Mouse (Mus musculus) lung, adult 2 months (tissue): Measurements from ENCODE around the gene Atoh7. TPM values are rescaled to one million over a fixed set of nuclear protein-coding genes. Genes with fewer than 3 reads are reported as not detected.

Source experiments
- DNase-seq: peaks from one replicate; pipeline ENCODE4 v3.0.0; 2022
- H3K4me1 ChIP-seq: fragments of 200-500 bp; 2 replicates; pipeline ENCODE4 v1.6.1; 2011; ENCODE audit warnings: low read length; ENCODE audit not compliant: control insufficient read depth, insufficient read depth
- H3K4me3 ChIP-seq: fragments of 200-500 bp; replicated peaks from 2 replicates; pipeline ENCODE3; 2011; ENCODE audit warnings: low read depth, mild to moderate bottlenecking, control low read depth, low read length; ENCODE audit errors: extremely low read depth
- CTCF ChIP-seq: fragments of 200-500 bp; IDR thresholded peaks from 2 replicates; pipeline ENCODE4 v1.5.1; 2011; ENCODE audit warnings: mild to moderate bottlenecking, low read length, control low read depth; ENCODE audit not compliant: insufficient read depth
- POLR2A ChIP-seq: fragments of 200-500 bp; IDR thresholded peaks from 2 replicates; pipeline ENCODE4 v1.6.1; 2011; ENCODE audit warnings: low read depth, mild to moderate bottlenecking, control low read depth, low read length, borderline replicate concordance; ENCODE audit errors: extremely low read depth
- WGBS: fragments of 180-500 bp; shearing (Covaris S2); methylation state at CpG from one replicate; pipeline ENCODE4 v1.1.7; 2018; 5-methylcytosine and 5-hydroxymethylcytosine counted together
- polyA plus RNA-seq: library from polyadenylated mRNA; depleted of rRNA; stranded (reverse); fragments of >200 nt; gene quantifications from 2 replicates; pipeline ENCODE4 v1.2.3, GENCODE M21; 2012

Atoh7 gene
- polyA plus RNA-seq, 1 experiment, result not detected

DNA sequence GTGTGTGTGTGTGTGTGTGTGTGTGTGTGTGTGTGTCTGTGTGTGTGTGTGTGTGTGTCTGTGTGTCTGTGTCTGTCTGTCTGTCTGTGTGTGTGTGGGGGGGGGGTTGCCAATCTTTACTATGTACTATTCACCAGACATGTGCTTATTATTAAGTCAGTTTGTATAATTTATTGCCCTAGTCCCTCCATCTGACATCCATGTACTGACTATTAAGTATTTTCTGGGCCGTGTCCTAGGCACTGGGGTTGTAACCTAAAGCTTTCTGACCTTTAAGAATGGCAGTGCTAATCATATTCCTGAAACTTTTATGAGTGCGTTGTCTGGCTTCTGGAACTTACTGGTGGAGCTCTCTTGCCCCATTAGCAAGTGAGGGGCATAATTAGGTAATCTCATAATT is 2.7 kb upstream of the Atoh7 start:
- H3K4me3 ChIP-seq, result no peak overlapping the region
- DNase-seq, result no peak
- WGBS, result 70% methylated on average over 2 of the region's 2 CpGs
- TF ChIP-seq CTCF (no peak), POLR2A (no peak)
- H3K4me1 ChIP-seq, result no peaks in the 10 kb centered on the region

- DNase-seq, result no peak
- 66% methylated on average over 12 of the region's 12 CpGs for WGBS
- no peaks in the 10 kb centered on the region for H3K4me1 ChIP-seq
- TF ChIP-seq POLR2A, result no peak
- no peak for TF ChIP-seq CTCF
- no peak overlapping the region for H3K4me3 ChIP-seq
Observed at GRCm38 (mm10) chr10:63098191-63098590, 1.3 kb upstream of the Atoh7 start.

DNA sequence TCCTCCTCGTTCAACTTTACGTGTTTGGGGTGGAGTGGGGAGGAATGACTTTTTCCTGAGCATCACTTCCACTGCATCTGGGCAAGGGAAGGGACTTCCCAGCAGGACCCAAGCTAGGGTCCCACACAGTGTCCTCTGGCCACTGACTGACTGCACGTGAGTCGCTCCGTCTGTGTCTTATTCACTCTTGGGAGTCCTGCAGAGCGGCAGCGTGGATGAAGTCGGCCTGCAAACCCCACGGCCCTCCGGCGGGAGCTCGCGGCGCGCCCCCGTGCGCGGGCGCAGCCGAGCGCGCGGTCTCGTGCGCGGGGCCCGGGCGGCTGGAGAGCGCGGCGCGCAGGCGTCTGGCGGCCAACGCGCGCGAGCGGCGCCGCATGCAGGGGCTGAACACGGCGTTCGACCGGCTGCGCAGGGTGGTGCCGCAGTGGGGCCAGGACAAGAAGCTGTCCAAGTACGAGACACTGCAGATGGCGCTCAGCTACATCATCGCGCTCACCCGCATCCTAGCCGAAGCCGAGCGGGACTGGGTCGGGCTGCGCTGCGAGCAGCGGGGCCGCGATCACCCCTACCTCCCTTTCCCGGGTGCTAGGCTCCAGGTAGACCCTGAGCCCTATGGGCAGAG is 601 bp downstream of the Atoh7 start:
- no peak overlapping the region for H3K4me3 ChIP-seq
- WGBS, result under 1% methylated on average over 62 of the region's 62 CpGs
- no peak for DNase-seq
- H3K4me1 ChIP-seq, result no peaks in the 10 kb centered on the region
- no peak for TF ChIP-seq CTCF
- no peak for TF ChIP-seq POLR2A

GRCm38 (mm10) chr10:63100657-63101056 is 1.2 kb downstream of the Atoh7 start:
- Histone ChIP-seq H3K4me3 (no peak overlapping the region), H3K4me1 (no peaks in the 10 kb centered on the region)
- no peak for DNase-seq
- TF ChIP-seq POLR2A, result no peak
- no peak for TF ChIP-seq CTCF
- 19% methylated on average over 9 of the region's 9 CpGs for WGBS

- 42% methylated on average over 5 of the region's 5 CpGs for WGBS
- no peak for DNase-seq
- Histone ChIP-seq H3K4me1 (no peaks in the 10 kb centered on the region), H3K4me3 (no peak overlapping the region)
- TF ChIP-seq CTCF (no peak), POLR2A (no peak)
Observed at GRCm38 (mm10) chr10:63113027-63113604, 13.7 kb downstream of the Atoh7 start.

DNA sequence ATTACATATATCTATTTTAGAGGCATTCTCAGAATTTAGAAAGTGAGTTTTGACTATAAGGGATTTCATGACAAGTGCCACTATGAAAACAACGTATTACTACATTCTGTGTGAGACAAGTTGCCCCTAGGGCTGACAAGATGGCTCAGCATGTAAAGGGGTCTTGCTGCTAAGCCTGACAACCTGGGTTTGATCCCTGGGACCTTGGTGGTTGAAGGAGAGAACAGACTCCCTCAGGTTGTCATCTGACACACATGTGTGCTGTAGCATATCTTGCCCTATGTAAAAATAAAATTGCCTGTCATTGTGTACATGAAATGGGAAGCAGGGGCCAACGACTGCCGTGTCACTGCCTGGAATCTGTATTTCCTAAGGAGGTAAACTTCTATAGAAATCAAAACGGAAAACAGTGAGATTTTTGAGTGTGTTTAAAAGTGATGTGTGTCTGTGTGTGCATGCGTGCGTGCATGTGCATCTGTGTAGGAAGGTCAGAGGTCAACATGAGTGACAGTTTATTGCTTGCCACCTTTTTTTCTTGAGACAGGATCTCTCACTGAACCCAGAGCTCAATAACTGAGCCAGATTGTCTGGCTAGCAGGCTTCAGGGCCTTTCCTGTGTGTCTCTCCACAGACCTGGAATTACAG is 14.4 kb downstream of the Atoh7 start:
- no peaks in the 10 kb centered on the region for H3K4me1 ChIP-seq
- WGBS, result 77% methylated on average over 6 of the region's 6 CpGs
- TF ChIP-seq CTCF (no peak), POLR2A (no peak)

GRCm38 (mm10) chr10:63115881-63116280 is 16.4 kb downstream of the Atoh7 start:
- H3K4me1 ChIP-seq, result no peaks in the 10 kb centered on the region
- H3K4me3 ChIP-seq, result no peak overlapping the region
- 81% methylated on average over 15 of the region's 15 CpGs for whole genome bisulfite sequencing
- TF ChIP-seq CTCF (no peak), POLR2A (no peak)
- no peak for DNase-seq

More for the DNA sequence above, 14.4 kb downstream of the Atoh7 start:
- H3K4me3 ChIP-seq, result no peak overlapping the region
- DNase-seq, result no peak

GRCm38 (mm10) chr10:63116376-63116775 is 16.9 kb downstream of the Atoh7 start:
- TF ChIP-seq POLR2A, result no peak
- no peak for TF ChIP-seq CTCF
- DNase-seq, result no peak
- H3K4me1 ChIP-seq, result no peaks in the 10 kb centered on the region
- no peak overlapping the region for H3K4me3 ChIP-seq
- 93% methylated on average over 9 of the region's 9 CpGs for WGBS

GRCm38 (mm10) chr10:63117583-63117982 is 18.1 kb downstream of the Atoh7 start:
- 92% methylated on average over 8 of the region's 8 CpGs for WGBS

GRCm38 (mm10) chr10:63119916-63120315 is 20.5 kb downstream of the Atoh7 start:
- Histone ChIP-seq H3K4me1 (no peaks in the 10 kb centered on the region), H3K4me3 (no peak overlapping the region)
- 73% methylated on average over 14 of the region's 14 CpGs for WGBS
- TF ChIP-seq POLR2A (no peak), CTCF (no peak)
- DNase-seq, result no peak

More at GRCm38 (mm10) chr10:63117583-63117982, 18.1 kb downstream of the Atoh7 start:
- TF ChIP-seq POLR2A, result no peak
- no peak for TF ChIP-seq CTCF
- no peak for DNase-seq
- no peak overlapping the region for H3K4me3 ChIP-seq
- H3K4me1 ChIP-seq, result no peaks in the 10 kb centered on the region
